Mouse (Mus musculus): Measurements from ENCODE around the gene Ubqln4.
"Not testable (repeated sequence)": the region's sequence is repeated elsewhere in the genome, so short reads cannot be mapped to it uniquely, and the experiment has no call there.

Gene Ubqln4

GRCm38 (mm10) chr3:88605666-88606065 lies 52.1 kb downstream of the Ubqln4 start, which contains the start of gene Arhgef2:
Gene Arhgef2, plus strand, starts transcription at chr3:88605966.
- not testable (repeated sequence) for DNase-seq

GRCm38 (mm10) chr3:88607065-88607757 lies 53.7 kb downstream of the Ubqln4 start:
- DNase-seq: peak; percentile 90 to 96

GRCm38 (mm10) chr3:88607758-88608138 lies 54.2 kb downstream of the Ubqln4 start:
- DNase-seq: no peak

- DNase-seq: no peak
Observed at GRCm38 (mm10) chr3:88609066-88609465, 55.5 kb downstream of the Ubqln4 start.

GRCm38 (mm10) chr3:88614418-88614817 lies 60.9 kb downstream of the Ubqln4 start:
- no peak for DNase-seq

GRCm38 (mm10) chr3:88615117-88615516 lies 61.6 kb downstream of the Ubqln4 start:
- DNase-seq: no peak

GRCm38 (mm10) chr3:88615902-88616391 lies 62.4 kb downstream of the Ubqln4 start:
- peak; percentile 69 to 75 for DNase-seq

GRCm38 (mm10) chr3:88616951-88617500 lies 63.5 kb downstream of the Ubqln4 start:
- DNase-seq: no peak

- peak in 1 of 2 experiments; percentile 40 for DNase-seq
Observed at GRCm38 (mm10) chr3:88618074-88618871, 64.7 kb downstream of the Ubqln4 start.
